Mouse (Mus musculus) midbrain, postnatal 0 days (tissue): ENCODE data around the gene Saa3. TPM values are rescaled to one million over a fixed set of nuclear protein-coding genes. Genes with fewer than 3 reads are reported as not detected.

Experiments
- ATAC-seq: fragments of 200-750 bp; cut with Nextera tagmentation; 2 replicates; pipeline ENCODE4 v1.8.0; 2017; ENCODE audit warnings: moderate number of reproducible peaks, mild to moderate bottlenecking, moderate TSS enrichment, moderate library complexity; ENCODE audit not compliant: low FRiP score
- DNase-seq: peaks from one replicate; pipeline ENCODE4 v3.0.0-alpha.2; 2015; ENCODE audit warnings: low spot score
- H3K27ac ChIP-seq: fragments of 300-500 bp; sonication (generic); 2 replicates; pipeline ENCODE4 v1.5.1; 2014; ENCODE audit warnings: low read depth, mild to moderate bottlenecking, low read length, mixed read lengths
- H3K27me3 ChIP-seq: fragments of 300-500 bp; sonication (generic); 2 replicates; pipeline ENCODE4 v1.6.1; 2014; ENCODE audit warnings: low read length, control low read depth, mixed read lengths; ENCODE audit not compliant: insufficient read depth
- H3K36me3 ChIP-seq: fragments of 300-500 bp; sonication (generic); 2 replicates; pipeline ENCODE4 v1.6.1; 2014; ENCODE audit warnings: low read length, control low read depth, mixed read lengths; ENCODE audit not compliant: insufficient read depth
- H3K4me1 ChIP-seq: fragments of 300-500 bp; sonication (generic); 2 replicates; pipeline ENCODE4 v1.6.1; 2014; ENCODE audit warnings: mild to moderate bottlenecking, control low read depth, antibody characterized with exemption, low read length, mixed read lengths; ENCODE audit not compliant: insufficient read depth
- H3K4me2 ChIP-seq: fragments of 300-500 bp; sonication (generic); 2 replicates; pipeline ENCODE4 v1.6.1; 2014; ENCODE audit warnings: low read depth, mild to moderate bottlenecking, low read length, mixed read lengths; ENCODE audit not compliant: poor library complexity, severe bottlenecking
- H3K4me3 ChIP-seq: fragments of 300-500 bp; sonication (generic); 2 replicates; pipeline ENCODE4 v1.5.1; 2014; ENCODE audit warnings: low read depth, mild to moderate bottlenecking, low read length, moderate library complexity
- H3K9ac ChIP-seq: fragments of 300-500 bp; sonication (generic); replicated peaks from 2 replicates; pipeline ENCODE4 v1.6.1; 2014; ENCODE audit warnings: mild to moderate bottlenecking, low read length, moderate library complexity, mixed read lengths; ENCODE audit not compliant: poor library complexity, severe bottlenecking
- H3K9me3 ChIP-seq: fragments of 300-500 bp; sonication (generic); 2 replicates; pipeline ENCODE4 v1.6.1; 2016; ENCODE audit warnings: low read length, control low read depth
- CTCF ChIP-seq: IDR thresholded peaks from 2 replicates; pipeline ENCODE4 v1.5.1; 2016; ENCODE audit warnings: antibody characterized with exemption, mild to moderate bottlenecking
- WGBS: fragments of 180-500 bp; shearing (Covaris S2); extraction: QIAGEN DNeasy Blood & Tissue Kit; methylation state at CpG from one replicate; pipeline ENCODE4 v1.1.7; 2014; 5-methylcytosine and 5-hydroxymethylcytosine counted together
- polyA plus RNA-seq: library from polyadenylated mRNA; unstranded; fragments of >200 nt; fragmentation: Nextera tagmentation; extraction: Ambion mirVana; gene quantifications from 2 replicates; pipeline ENCODE4 v1.2.1, GENCODE M21; 2015
- total RNA-seq: library from RNA; depleted of rRNA; stranded (reverse); fragments of >200 nt; gene quantifications from 2 replicates; pipeline ENCODE4 v1.2.3, GENCODE M21; 2014

Saa3 gene
- total and polyA plus RNA-seq, 2 experiments from 2014 or later: 0.30 TPM; not detected in 1

DNA sequence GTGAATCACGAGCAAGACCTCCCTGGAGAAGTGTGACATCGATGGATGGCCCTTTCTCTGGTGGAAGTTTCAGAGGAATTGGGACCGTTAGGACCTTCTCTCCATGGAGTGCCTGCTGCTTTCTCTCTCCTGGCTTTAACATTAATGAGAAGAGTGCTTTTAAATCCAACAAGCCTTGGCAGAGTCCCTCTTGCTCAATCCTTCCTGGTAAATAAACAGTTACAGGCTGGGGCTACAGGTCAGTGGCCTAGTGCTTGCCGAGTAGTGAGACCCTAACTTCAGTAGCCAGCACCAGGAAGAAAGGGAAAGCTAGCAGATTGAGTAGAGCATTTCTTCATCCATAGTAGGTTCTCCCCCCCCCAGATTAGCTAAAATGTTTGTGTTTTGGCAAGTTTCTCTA lies 17.0 kb upstream of the Saa3 start, which contains the start of gene Saa4:
TSS of gene Saa4 (minus strand) at position 146 of the 400 bp plus-strand sequence.
- no peaks in the 10 kb centered on the region for H3K4me1 ChIP-seq
- H3K27me3 ChIP-seq: no peaks in the 10 kb centered on the region
- WGBS: 88% methylated on average over 4 of the region's 4 CpGs
- no peak within 1 kb of the TSS for H3K4me2 ChIP-seq
- H3K36me3 ChIP-seq: no peaks in the 10 kb centered on the region
- H3K9ac ChIP-seq: no peak within 1 kb of the TSS
- H3K4me3 ChIP-seq: no peak within 1 kb of the TSS
- DNase-seq (no peak), ATAC-seq (no peak)
- TF ChIP-seq CTCF: no peak
- no peaks in the 10 kb centered on the region for H3K9me3 ChIP-seq
- H3K27ac ChIP-seq: no peak within 1 kb of the TSS

DNA sequence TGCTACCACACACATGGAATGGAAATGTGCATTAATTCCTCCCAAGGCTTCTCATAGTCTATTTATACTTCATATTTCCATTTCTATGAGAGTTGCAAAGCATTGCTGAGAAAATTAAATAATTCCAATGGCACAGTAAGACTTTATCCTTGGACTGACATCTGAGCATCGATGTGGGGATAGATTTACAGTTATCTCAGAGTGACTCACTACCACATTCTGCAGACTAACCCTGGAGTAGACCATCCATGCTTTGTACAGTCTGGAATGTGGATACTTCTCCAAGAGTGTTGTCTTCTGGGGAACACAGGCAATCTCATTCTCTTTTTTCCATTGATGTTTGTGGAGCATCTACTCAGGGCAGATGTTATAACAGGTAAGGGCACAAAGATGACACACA lies 12.1 kb upstream of the Saa3 start:
- TF ChIP-seq CTCF: no peak
- H3K4me2 ChIP-seq: no peak overlapping the region
- H3K9ac ChIP-seq: no peak overlapping the region
- no peaks in the 10 kb centered on the region for H3K4me1 ChIP-seq
- no peak overlapping the region for H3K27ac ChIP-seq
- DNase-seq (no peak), ATAC-seq (no peak)
- H3K27me3 ChIP-seq: no peaks in the 10 kb centered on the region
- H3K9me3 ChIP-seq: no peaks in the 10 kb centered on the region
- no peak overlapping the region for H3K4me3 ChIP-seq
- WGBS: 76% methylated on average over 1 of the region's 1 CpGs
- H3K36me3 ChIP-seq: no peaks in the 10 kb centered on the region

DNA sequence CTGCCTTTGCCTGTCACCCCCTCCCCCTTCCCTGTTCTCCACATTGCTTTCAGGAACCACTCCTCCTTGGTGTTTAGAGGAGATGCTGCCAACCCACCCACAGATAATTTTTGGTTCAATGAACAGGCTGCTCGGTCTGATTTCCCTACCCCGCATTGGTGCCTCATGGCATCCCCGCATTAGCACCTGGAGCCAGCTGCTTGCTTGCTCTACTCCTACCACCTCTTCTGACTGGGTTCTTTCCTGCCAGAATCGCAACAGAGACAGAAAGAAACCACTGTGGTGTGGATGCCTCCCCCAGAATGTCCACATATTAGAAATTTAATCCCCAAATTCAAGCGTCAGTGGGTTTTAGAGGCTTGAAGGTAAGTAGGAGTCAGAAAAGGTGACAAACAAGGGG lies 8.9 kb upstream of the Saa3 start:
- no peak overlapping the region for H3K27ac ChIP-seq
- no peak for DNase-seq

DNA sequence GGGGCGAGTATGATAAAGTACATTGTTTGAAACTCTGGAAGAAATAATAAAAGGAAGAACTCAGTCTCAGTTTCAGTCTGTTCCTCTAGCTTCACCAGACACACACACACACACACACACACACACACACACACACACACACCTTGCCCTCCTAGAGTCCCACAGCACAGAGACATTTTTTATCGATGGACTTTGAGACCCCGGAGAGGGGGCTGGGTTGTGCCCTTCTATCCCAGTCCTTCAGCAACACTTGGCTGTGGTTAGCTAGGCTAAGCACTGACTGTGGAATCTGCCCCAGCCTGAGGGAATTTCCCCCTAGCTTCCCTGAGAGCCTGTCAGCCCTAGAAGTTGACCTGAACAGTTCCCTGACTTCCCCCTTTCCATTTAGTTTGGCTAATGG lies 8.3 kb upstream of the Saa3 start:
- Histone ChIP-seq H3K36me3 (no peaks in the 10 kb centered on the region), H3K4me2 (no peak overlapping the region), H3K4me1 (no peaks in the 10 kb centered on the region), H3K9me3 (no peaks in the 10 kb centered on the region), H3K27ac (no peak overlapping the region), H3K27me3 (0 out of 2 replicates have a peak, but pooled peaks cover 6% of the 10 kb centered on the region), H3K9ac (no peak overlapping the region), H3K4me3 (no peak overlapping the region)
- WGBS: 88% methylated on average over 3 of the region's 3 CpGs
- ATAC-seq (no peak), DNase-seq (no peak)
- TF ChIP-seq CTCF: no peak

More for the DNA sequence above, 8.9 kb upstream of the Saa3 start:
- Histone ChIP-seq H3K4me2 (no peak overlapping the region), H3K4me1 (no peaks in the 10 kb centered on the region), H3K36me3 (no peaks in the 10 kb centered on the region), H3K9ac (no peak overlapping the region), H3K9me3 (no peaks in the 10 kb centered on the region), H3K4me3 (no peak overlapping the region), H3K27me3 (0 out of 2 replicates have a peak, but pooled peaks cover 6% of the 10 kb centered on the region)
- 76% methylated on average over 5 of the region's 5 CpGs for WGBS
- no peak for ATAC-seq
- no peak for TF ChIP-seq CTCF

DNA sequence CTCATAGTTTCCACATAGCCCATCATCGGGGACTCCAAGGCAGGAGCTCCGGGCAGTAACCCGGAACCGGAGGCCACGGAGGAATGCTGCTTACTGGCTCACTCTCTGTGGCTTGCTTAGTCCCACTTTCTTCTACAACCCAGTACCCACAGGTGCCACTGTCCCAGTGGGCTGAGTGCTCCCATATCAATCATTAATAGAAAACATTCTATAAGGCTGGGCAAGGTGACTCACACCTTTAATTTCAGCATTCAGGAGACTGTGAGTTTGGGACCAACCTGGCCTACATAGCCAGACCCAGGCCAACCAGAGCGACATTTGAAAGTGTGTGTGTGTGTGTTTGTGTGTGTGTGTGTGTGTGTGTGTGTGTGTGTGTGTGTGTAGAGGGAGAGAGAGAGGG lies 7.9 kb upstream of the Saa3 start:
- Histone ChIP-seq H3K9me3 (no peaks in the 10 kb centered on the region), H3K27me3 (peaks cover 6% of the 10 kb centered on the region; the same call in 1 of the 2 replicates), H3K4me1 (no peaks in the 10 kb centered on the region), H3K36me3 (no peaks in the 10 kb centered on the region), H3K9ac (no peak overlapping the region), H3K4me2 (no peak overlapping the region), H3K4me3 (no peak overlapping the region), H3K27ac (no peak overlapping the region)
- TF ChIP-seq CTCF: no peak
- WGBS: 95% methylated on average over 6 of the region's 6 CpGs
- DNase-seq (no peak), ATAC-seq (no peak)

DNA sequence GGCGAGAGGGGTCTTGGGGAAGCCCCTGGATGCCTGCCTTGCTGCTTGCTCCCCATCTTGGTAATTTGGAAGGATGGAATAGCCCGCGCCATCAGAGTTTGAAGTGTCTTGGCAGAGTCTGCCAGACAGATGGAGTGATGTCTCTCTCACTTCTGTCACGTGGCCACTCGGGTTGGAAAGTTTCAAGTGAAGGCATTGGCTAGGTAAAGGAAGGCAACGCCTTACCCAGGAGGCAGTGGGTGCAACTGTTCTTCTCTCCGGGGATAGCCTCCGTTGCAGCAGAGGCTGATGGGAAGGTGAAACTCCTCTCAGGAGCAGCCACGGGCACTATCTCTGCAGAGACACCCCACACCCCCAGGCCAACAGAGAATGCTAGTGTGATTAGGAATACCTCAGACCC lies 5.0 kb upstream of the Saa3 start:
- Histone ChIP-seq H3K4me1 (no peaks in the 10 kb centered on the region), H3K9ac (no peak overlapping the region), H3K27ac (no peak overlapping the region), H3K4me2 (no peak overlapping the region), H3K9me3 (no peaks in the 10 kb centered on the region), H3K36me3 (no peaks in the 10 kb centered on the region), H3K27me3 (peaks cover 6% of the 10 kb centered on the region; the same call in 1 of the 2 replicates), H3K4me3 (no peak overlapping the region)
- WGBS: 76% methylated on average over 9 of the region's 9 CpGs
- ATAC-seq (no peak), DNase-seq (peak; percentile 42)
- no peak for TF ChIP-seq CTCF
